Mouse (Mus musculus): Measurements from ENCODE around the gene Tns1. TPM values are rescaled to one million over a fixed set of nuclear protein-coding genes. Genes with fewer than 3 reads are reported as not detected.
A peak's percentile ranks its signal among the peaks of the same experiment; 100 is the strongest.

The Tns1 gene
- polyA plus RNA-seq, 1 experiment from 2014 or later: 15.3 TPM

DNA sequence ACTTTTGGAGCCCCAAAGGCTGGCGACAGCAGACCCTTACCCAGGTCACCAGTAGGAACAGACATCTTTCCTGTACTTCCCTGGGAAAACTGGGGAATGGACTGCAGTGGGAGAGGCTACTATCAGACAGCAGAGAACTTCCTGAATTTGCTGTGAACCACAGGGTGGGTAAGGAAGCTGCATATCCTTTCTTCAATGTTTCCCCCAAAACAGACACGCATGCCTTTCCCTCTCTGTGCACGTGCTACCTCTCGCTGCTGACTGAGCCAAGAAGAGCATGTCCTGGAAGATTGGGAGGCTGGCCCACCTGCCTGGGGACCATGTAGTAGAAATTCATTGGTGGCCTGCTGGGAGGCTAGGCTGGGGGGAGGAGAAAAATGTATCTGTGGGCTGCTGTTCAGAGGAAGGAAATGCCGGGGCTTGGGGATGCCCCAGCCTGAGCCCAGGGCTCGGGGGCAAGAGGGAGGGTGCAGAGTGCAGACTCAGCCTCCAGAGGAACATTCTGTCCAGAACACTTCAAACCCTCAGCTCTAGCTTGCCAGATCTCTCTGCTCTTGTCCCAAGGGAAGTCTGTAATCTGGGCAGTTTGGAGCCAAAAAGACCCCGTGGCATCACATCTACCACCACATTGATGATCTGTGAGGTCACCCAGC lies 116.7 kb downstream of the Tns1 start:
- Histone ChIP-seq H3K4me1 (replicated peaks) (peaks cover 31% of the 10 kb centered on the region), H3K27me3 (ENCODE audit: insufficient read depth, poor library complexity, severe bottlenecking) (no peaks in the 10 kb centered on the region), H3K36me3 (no peaks in the 10 kb centered on the region), H3K9me3 (peaks cover 6% of the 10 kb centered on the region; the same call in 1 of the 2 replicates), H3K27ac (peak overlapping the region; percentile 35; the same call in 1 of the 2 replicates), H3K4me3 (no peak overlapping the region)
- DNase-seq (ENCODE audit: low spot score): no peak
- WGBS: 72% methylated on average over 7 of the region's 7 CpGs

DNA sequence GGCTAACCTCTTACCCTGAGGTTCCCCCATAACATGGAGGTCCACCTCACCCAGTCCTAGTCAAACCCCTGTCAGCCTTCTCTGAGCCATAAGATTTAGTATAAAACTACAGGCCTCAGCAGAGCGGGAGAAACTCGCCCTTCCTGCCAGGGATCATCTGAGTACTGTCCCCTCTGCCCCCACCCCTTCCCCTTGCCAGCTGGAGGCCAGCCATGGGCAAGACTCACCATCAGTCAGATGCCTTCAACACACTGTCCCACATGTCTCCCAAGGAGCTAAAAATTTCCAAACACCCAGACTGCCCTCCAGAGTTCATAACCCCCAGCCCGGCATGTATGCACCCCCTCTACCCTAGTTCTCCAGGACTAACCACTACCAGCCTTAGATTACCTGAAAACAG lies 119.2 kb downstream of the Tns1 start:
- Histone ChIP-seq H3K27ac (no peak overlapping the region), H3K36me3 (no peaks in the 10 kb centered on the region; the same call in 1 of the 2 replicates), H3K27me3 (ENCODE audit: insufficient read depth, poor library complexity, severe bottlenecking) (no peaks in the 10 kb centered on the region), H3K9me3 (no peaks in the 10 kb centered on the region), H3K4me3 (no peak overlapping the region), H3K4me1 (replicated peaks) (peaks cover 53% of the 10 kb centered on the region)
- DNase-seq (ENCODE audit: low spot score): no peak
- 87% methylated on average over 3 of the region's 3 CpGs for WGBS

- Histone ChIP-seq H3K4me1 (replicated peaks) (peaks cover 53% of the 10 kb centered on the region), H3K4me3 (no peak overlapping the region), H3K27ac (no peak overlapping the region), H3K9me3 (no peaks in the 10 kb centered on the region), H3K36me3 (no peaks in the 10 kb centered on the region; the same call in 1 of the 2 replicates), H3K27me3 (ENCODE audit: insufficient read depth, poor library complexity, severe bottlenecking) (no peaks in the 10 kb centered on the region)
- 88% methylated on average over 2 of the region's 2 CpGs for WGBS
- no peak for DNase-seq (ENCODE audit: low spot score)
These were observed 120.5 kb downstream of the Tns1 start for GRCm38 (mm10) chr1:74003723-74004122.

DNA sequence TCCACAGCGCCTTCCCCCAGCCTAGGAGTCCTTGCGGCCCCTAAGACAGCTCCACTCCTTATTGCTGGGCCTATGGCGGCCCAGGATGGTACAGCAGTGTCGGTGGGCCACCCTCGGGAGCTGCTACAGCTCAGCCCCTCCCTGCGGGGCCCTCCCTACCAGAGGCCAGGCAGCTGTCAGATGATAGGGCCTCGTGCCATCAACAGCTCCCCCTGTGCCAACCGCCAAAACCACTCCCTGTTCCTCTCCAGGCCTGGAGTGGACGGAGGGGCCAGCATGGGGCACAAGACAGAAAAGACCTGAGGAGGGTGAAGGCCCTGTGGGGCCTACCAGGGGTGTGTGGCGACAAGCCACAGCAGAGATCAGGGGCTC lies 122.8 kb downstream of the Tns1 start:
- Histone ChIP-seq H3K27me3 (ENCODE audit: insufficient read depth, poor library complexity, severe bottlenecking) (no peaks in the 10 kb centered on the region), H3K36me3 (no peaks in the 10 kb centered on the region; the same call in 1 of the 2 replicates), H3K9me3 (no peaks in the 10 kb centered on the region), H3K4me3 (no peak overlapping the region), H3K27ac (peak overlapping the region; percentile 54), H3K4me1 (replicated peaks) (peaks cover 47% of the 10 kb centered on the region)
- 75% methylated on average over 10 of the region's 10 CpGs for WGBS
- no peak for DNase-seq (ENCODE audit: low spot score)

DNA sequence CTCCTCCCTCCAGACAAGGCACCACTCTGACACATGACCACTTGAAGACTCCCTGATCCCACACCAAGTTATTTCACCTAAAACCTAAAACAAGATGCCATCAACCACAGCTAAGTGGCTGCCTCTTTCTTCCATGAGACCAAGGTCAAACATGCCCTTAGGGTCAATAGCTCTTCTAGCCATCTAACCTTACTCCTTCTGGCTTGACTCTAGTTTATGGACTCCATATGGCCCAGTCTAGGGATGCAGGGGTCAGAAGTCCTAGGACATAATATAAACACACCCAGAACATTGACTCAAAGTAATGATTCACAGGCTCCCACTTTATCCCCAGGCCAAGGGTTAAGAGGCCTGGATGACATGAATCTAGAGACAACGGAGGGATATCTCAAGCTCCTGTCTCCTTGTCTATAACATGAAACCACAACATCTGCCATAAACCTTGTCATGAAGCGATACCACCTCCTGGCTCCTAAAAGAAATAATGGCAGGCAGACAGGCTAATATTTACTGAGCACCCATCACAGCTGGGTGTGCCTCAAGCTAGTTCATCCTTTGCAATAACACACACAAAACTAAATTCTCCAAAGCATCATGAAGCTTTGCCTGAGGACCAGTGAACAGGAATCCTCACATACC lies 123.3 kb downstream of the Tns1 start:
- H3K36me3 ChIP-seq: peaks cover 2% of the 10 kb centered on the region; the same call in 1 of the 2 replicates
- no peak overlapping the region for H3K4me3 ChIP-seq
- H3K27ac ChIP-seq: peak overlapping the region; percentile 69; the same call in 1 of the 2 replicates
- WGBS: 77% methylated on average over 2 of the region's 2 CpGs
- no peak for DNase-seq (ENCODE audit: low spot score)
- H3K4me1 ChIP-seq (replicated peaks): peaks cover 47% of the 10 kb centered on the region
- no peaks in the 10 kb centered on the region for H3K27me3 ChIP-seq (ENCODE audit: insufficient read depth, poor library complexity, severe bottlenecking)
- no peaks in the 10 kb centered on the region for H3K9me3 ChIP-seq

DNA sequence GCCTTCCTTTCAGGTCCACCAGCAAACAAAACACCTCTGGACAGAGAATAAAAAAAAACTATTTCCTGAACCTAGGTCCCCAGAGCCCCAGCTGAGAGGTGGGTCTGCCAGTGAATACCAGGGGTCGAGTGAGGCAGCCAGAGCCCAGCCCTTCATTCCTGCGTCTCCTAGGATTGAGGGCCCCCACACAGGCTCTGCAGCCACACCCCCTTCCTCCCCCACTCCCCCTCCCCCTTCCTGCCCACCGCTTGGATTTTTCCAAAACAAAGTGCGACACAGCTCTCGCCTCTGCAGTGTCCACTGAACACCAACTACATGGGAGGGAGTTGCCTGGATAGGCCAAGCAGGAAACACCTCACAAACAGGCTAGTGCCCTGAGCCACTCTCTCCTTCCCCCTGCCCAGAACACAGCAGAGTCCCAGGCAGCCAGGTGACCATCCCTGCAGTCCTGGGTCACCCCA lies 124.0 kb downstream of the Tns1 start:
- no peaks in the 10 kb centered on the region for H3K9me3 ChIP-seq
- H3K27ac ChIP-seq: peak overlapping the region; percentile 69
- no peaks in the 10 kb centered on the region for H3K27me3 ChIP-seq (ENCODE audit: insufficient read depth, poor library complexity, severe bottlenecking)
- peaks cover 47% of the 10 kb centered on the region for H3K4me1 ChIP-seq (replicated peaks)
- WGBS: 4% methylated on average over 5 of the region's 5 CpGs
- peaks cover 9% of the 10 kb centered on the region for H3K36me3 ChIP-seq
- DNase-seq (ENCODE audit: low spot score): peak; percentile 41
- no peak overlapping the region for H3K4me3 ChIP-seq

GRCm38 (mm10) chr1:73999533-73999932 lies 124.7 kb downstream of the Tns1 start:
- H3K9me3 ChIP-seq: no peaks in the 10 kb centered on the region
- no peaks in the 10 kb centered on the region for H3K27me3 ChIP-seq (ENCODE audit: insufficient read depth, poor library complexity, severe bottlenecking)
- 77% methylated on average over 5 of the region's 5 CpGs for WGBS
- peaks cover 14% of the 10 kb centered on the region for H3K36me3 ChIP-seq
- H3K4me3 ChIP-seq: no peak overlapping the region
- H3K4me1 ChIP-seq (replicated peaks): peaks cover 47% of the 10 kb centered on the region
- peak overlapping the region; percentile 69 for H3K27ac ChIP-seq
- no peak for DNase-seq (ENCODE audit: low spot score)

DNA sequence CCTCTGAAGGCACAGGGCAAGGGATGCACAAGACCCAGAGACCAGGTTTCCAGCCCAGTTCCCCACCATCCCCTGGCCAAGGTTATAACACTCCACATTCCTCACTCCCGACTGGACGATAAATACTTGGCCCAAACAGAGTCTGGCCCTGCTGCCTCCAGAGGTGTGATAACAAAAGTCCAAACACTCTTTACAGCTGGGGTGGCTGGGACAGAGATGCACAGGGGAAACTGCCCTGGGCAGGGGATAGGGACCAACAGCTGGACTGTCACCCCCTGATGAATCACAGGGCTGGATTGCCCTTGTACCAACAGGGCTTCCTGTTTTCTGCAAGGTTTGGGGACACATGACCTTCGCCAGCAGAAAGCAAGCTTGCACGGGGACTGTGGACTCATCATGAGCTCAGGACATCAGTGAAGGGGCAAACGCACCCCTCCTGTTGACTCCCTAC lies 125.3 kb downstream of the Tns1 start:
- WGBS: 70% methylated on average over 5 of the region's 5 CpGs
- Histone ChIP-seq H3K27me3 (ENCODE audit: insufficient read depth, poor library complexity, severe bottlenecking) (no peaks in the 10 kb centered on the region), H3K9me3 (no peaks in the 10 kb centered on the region), H3K27ac (peak overlapping the region; percentile 50; the same call in 1 of the 2 replicates), H3K4me3 (no peak overlapping the region), H3K36me3 (peaks cover 19% of the 10 kb centered on the region), H3K4me1 (replicated peaks) (peaks cover 51% of the 10 kb centered on the region)
- no peak for DNase-seq (ENCODE audit: low spot score)

GRCm38 (mm10) chr1:73998131-73998865 lies 126.0 kb downstream of the Tns1 start:
- Histone ChIP-seq H3K9me3 (no peaks in the 10 kb centered on the region), H3K27me3 (ENCODE audit: insufficient read depth, poor library complexity, severe bottlenecking) (no peaks in the 10 kb centered on the region), H3K4me1 (replicated peaks) (peaks cover 51% of the 10 kb centered on the region), H3K36me3 (peaks cover 20% of the 10 kb centered on the region), H3K4me3 (no peak overlapping the region), H3K27ac (peak overlapping the region; percentile 50; the same call in 1 of the 2 replicates)
- WGBS: 72% methylated on average over 9 of the region's 9 CpGs
- DNase-seq (ENCODE audit: low spot score): no peak

DNA sequence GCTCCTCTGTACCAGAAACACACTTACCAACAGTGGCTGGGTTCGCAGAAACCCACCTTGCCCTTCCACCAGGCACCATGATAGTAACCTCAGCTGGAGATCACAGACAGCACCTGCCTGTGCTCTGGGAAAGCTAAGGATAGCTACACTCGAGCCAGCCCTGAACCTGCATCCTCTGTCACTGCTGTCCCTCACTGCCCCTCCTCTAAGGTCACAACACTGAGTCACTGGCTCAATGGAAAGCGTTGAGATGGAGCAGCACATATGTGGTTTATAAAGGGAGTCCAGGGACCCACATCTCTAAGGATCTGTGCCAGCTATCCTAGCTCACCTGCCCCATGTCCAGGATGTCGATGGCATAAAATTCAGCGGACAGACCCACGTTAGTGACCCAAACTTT lies 126.9 kb downstream of the Tns1 start:
- Histone ChIP-seq H3K36me3 (peaks cover 25% of the 10 kb centered on the region), H3K9me3 (no peaks in the 10 kb centered on the region), H3K4me3 (no peak overlapping the region), H3K27ac (no peak overlapping the region), H3K27me3 (ENCODE audit: insufficient read depth, poor library complexity, severe bottlenecking) (no peaks in the 10 kb centered on the region), H3K4me1 (replicated peaks) (peaks cover 46% of the 10 kb centered on the region)
- WGBS: 86% methylated on average over 6 of the region's 6 CpGs
- DNase-seq (ENCODE audit: low spot score): no peak

DNA sequence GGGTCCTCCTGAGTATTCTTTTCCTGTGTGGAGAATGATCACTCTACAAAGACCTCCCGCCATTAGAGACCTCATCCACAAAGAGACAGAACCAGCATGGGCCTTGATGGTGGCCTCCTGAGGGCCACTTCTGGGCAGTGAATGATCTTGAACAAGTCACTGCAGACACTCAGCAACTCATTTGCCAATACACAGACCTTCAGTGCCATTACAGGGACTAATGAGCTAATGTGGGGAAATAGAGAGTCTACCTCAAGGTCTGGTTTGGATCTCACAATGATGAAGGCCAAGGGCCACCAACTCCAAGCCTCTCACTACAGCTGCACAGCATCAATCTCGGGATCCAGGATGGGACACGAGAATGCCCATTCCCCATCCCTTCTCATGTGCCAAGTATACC lies 127.6 kb downstream of the Tns1 start:
- no peak for DNase-seq (ENCODE audit: low spot score)
- Histone ChIP-seq H3K9me3 (no peaks in the 10 kb centered on the region), H3K36me3 (peaks cover 32% of the 10 kb centered on the region), H3K27me3 (ENCODE audit: insufficient read depth, poor library complexity, severe bottlenecking) (no peaks in the 10 kb centered on the region), H3K27ac (no peak overlapping the region), H3K4me1 (replicated peaks) (peaks cover 46% of the 10 kb centered on the region), H3K4me3 (no peak overlapping the region)
- 93% methylated on average over 3 of the region's 3 CpGs for WGBS

- 50% methylated on average over 2 of the region's 2 CpGs for WGBS
- Histone ChIP-seq H3K36me3 (peaks cover 36% of the 10 kb centered on the region), H3K27me3 (ENCODE audit: insufficient read depth, poor library complexity, severe bottlenecking) (no peaks in the 10 kb centered on the region), H3K9me3 (no peaks in the 10 kb centered on the region), H3K27ac (no peak overlapping the region), H3K4me1 (replicated peaks) (peaks cover 42% of the 10 kb centered on the region), H3K4me3 (no peak overlapping the region)
- DNase-seq (ENCODE audit: low spot score): peak; percentile 56
These were observed 128.0 kb downstream of the Tns1 start for GRCm38 (mm10) chr1:73996209-73996608.
